Mouse (Mus musculus): ENCODE data around the gene Deup1. TPM values are rescaled to one million over a fixed set of nuclear protein-coding genes. Genes with fewer than 3 reads are reported as not detected.

The Deup1 gene
- polyA plus RNA-seq, 1 experiment, result not detected

DNA sequence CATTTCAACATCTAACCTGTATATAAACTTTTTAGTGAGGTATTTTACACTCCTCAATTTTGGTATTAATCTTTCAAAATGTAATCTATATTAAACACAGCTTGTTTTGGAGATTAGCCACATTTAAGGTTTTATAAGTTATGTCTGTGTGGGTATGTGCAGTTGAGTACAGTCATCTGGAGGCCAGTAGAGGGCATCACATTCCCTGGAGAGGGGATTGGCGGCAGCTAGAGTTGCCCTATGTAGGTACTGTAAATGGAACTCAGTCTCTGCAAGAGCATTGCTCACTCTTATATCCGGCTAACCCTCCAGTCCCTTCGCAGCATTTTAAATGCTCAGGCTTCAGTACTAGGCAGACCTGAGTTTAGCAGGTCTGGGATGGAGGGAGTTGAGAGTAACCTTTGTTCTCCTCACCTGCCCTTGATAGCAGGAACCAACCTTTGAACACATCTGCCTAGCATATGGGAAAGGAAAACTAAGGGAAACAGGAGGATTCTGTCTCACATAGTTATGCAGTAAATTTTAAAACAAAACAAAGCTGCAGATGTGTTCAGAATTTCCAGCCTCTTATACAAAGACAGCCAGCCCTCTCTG, 90.2 kb downstream of the Deup1 start:
- no peak overlapping the region for H3K4me3 ChIP-seq (ENCODE audit: insufficient read depth, low read length)
- no peak for TF ChIP-seq POLR2A (IDR thresholded peaks at IDR 0.05; ENCODE audit: borderline replicate concordance, low read depth, low read length)
- no peak for TF ChIP-seq CTCF (IDR thresholded peaks at IDR 0.05; ENCODE audit: low read depth, low read length)
- H3K4me1 ChIP-seq (ENCODE audit: control insufficient read depth, insufficient read depth, low read length), result peaks cover 35% of the 10 kb centered on the region
- no peak overlapping the region for H3K27ac ChIP-seq (ENCODE audit: insufficient read depth, low read depth, low read length)

DNA sequence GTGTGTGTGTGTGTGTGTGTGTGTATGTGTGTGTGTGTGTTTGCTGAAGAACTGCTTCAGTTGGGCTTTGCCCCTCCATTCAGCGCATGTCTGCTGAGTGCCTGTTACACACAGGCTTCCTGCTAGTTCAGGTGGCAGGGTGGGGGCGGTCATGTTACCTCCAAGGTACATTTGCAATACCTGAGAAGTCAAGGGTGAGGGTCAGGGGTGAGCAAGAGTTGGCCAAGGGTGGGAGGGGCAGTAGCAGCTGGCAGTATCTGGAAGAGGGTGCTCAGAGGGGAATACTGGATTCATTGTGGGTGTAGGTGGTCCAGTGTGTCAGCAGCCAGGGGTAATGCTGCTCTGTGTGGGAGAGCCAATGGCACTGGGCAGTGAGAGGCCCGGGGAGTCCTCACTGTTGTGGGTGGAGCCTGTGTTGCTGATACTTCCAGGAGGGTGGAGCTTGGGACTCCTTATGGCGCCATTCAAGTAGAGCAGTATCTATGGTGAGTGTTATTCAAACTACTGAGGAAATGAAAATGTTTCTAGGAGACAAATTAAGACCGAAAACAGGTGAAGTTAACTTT, 90.8 kb downstream of the Deup1 start:
- no peak overlapping the region for H3K4me3 ChIP-seq (ENCODE audit: insufficient read depth, low read length)
- H3K27ac ChIP-seq (ENCODE audit: insufficient read depth, low read depth, low read length), result no peak overlapping the region
- TF ChIP-seq POLR2A (IDR thresholded peaks at IDR 0.05; ENCODE audit: borderline replicate concordance, low read depth, low read length) (no peak), CTCF (IDR thresholded peaks at IDR 0.05; ENCODE audit: low read depth, low read length) (no peak)
- peaks cover 30% of the 10 kb centered on the region for H3K4me1 ChIP-seq (ENCODE audit: control insufficient read depth, insufficient read depth, low read length)

- Histone ChIP-seq H3K4me1 (ENCODE audit: control insufficient read depth, insufficient read depth, low read length) (peaks cover 15% of the 10 kb centered on the region), H3K4me3 (ENCODE audit: insufficient read depth, low read length) (no peak overlapping the region), H3K27ac (ENCODE audit: insufficient read depth, low read depth, low read length) (no peak overlapping the region)
- TF ChIP-seq CTCF (IDR thresholded peaks at IDR 0.05; ENCODE audit: low read depth, low read length), result no peak
- no peak for TF ChIP-seq POLR2A (IDR thresholded peaks at IDR 0.05; ENCODE audit: borderline replicate concordance, low read depth, low read length)
These were observed 92.3 kb downstream of the Deup1 start for GRCm38 (mm10) chr9:15535418-15535817.

DNA sequence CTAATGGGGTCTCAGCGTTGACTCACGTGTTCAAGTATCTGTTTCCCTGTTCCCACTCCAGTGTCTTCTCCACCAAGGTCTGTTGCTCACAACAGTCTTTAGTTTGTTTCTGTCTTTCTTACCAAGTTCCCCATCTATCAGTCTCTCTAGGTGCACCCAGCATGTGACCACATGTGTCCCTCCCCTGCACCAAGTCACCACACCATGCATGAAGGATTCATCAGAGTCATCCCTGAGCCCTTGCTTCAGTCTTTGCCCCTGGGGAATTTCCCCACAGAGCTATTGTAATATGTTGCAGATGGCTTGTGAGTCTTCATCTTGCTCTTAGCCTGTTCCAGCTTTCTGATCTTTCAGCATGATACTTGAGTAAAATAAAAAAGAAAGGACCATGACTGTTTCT, 93.6 kb downstream of the Deup1 start:
- no peak overlapping the region for H3K4me3 ChIP-seq (ENCODE audit: insufficient read depth, low read length)
- TF ChIP-seq POLR2A (IDR thresholded peaks at IDR 0.05; ENCODE audit: borderline replicate concordance, low read depth, low read length), result no peak
- no peak for TF ChIP-seq CTCF (IDR thresholded peaks at IDR 0.05; ENCODE audit: low read depth, low read length)
- H3K4me1 ChIP-seq (ENCODE audit: control insufficient read depth, insufficient read depth, low read length), result peaks cover 16% of the 10 kb centered on the region
- H3K27ac ChIP-seq (ENCODE audit: insufficient read depth, low read depth, low read length), result no peak overlapping the region

GRCm38 (mm10) chr9:15533336-15534070, 94.2 kb downstream of the Deup1 start:
- Histone ChIP-seq H3K4me1 (ENCODE audit: control insufficient read depth, insufficient read depth, low read length) (peaks cover 19% of the 10 kb centered on the region), H3K27ac (ENCODE audit: insufficient read depth, low read depth, low read length) (no peak overlapping the region), H3K4me3 (ENCODE audit: insufficient read depth, low read length) (no peak overlapping the region)
- TF ChIP-seq POLR2A (IDR thresholded peaks at IDR 0.05; ENCODE audit: borderline replicate concordance, low read depth, low read length) (no peak), CTCF (IDR thresholded peaks at IDR 0.05; ENCODE audit: low read depth, low read length) (no peak)

DNA sequence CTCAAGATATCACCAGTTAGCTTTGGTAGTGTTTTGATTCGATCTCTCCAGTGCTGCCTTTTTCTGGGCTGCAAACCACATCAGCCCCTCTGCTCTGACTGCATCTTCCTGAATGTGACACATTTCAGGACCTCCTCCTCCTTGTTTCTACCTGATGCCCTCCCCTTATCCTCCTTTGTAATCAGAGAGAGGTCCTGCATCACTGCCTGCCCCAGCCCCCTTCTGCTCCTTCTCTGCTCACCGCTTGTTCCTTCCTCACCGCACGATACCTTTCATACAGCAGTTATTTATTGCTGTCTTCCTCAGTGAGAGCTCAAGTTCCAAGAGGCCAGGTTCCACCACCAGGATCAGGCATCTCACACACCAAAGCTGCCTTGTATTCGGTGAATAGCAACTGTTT, 96.5 kb downstream of the Deup1 start:
- Histone ChIP-seq H3K27ac (ENCODE audit: insufficient read depth, low read depth, low read length) (no peak overlapping the region), H3K4me1 (ENCODE audit: control insufficient read depth, insufficient read depth, low read length) (peaks cover 19% of the 10 kb centered on the region), H3K4me3 (ENCODE audit: insufficient read depth, low read length) (no peak overlapping the region)
- TF ChIP-seq POLR2A (IDR thresholded peaks at IDR 0.05; ENCODE audit: borderline replicate concordance, low read depth, low read length) (no peak), CTCF (IDR thresholded peaks at IDR 0.05; ENCODE audit: low read depth, low read length) (no peak)

GRCm38 (mm10) chr9:15529965-15530320, 97.8 kb downstream of the Deup1 start:
- no peak overlapping the region for H3K27ac ChIP-seq (ENCODE audit: insufficient read depth, low read depth, low read length)

GRCm38 (mm10) chr9:15529275-15529964, 98.3 kb downstream of the Deup1 start:
- TF ChIP-seq POLR2A (IDR thresholded peaks at IDR 0.05; ENCODE audit: borderline replicate concordance, low read depth, low read length) (no peak), CTCF (IDR thresholded peaks at IDR 0.05; ENCODE audit: low read depth, low read length) (no peak)
- H3K4me1 ChIP-seq (ENCODE audit: control insufficient read depth, insufficient read depth, low read length), result peaks cover 19% of the 10 kb centered on the region
- H3K27ac ChIP-seq (ENCODE audit: insufficient read depth, low read depth, low read length), result no peak overlapping the region
- no peak overlapping the region for H3K4me3 ChIP-seq (ENCODE audit: insufficient read depth, low read length)

More at GRCm38 (mm10) chr9:15529965-15530320, 97.8 kb downstream of the Deup1 start:
- Histone ChIP-seq H3K4me3 (ENCODE audit: insufficient read depth, low read length) (no peak overlapping the region), H3K4me1 (ENCODE audit: control insufficient read depth, insufficient read depth, low read length) (peaks cover 19% of the 10 kb centered on the region)
- TF ChIP-seq POLR2A (IDR thresholded peaks at IDR 0.05; ENCODE audit: borderline replicate concordance, low read depth, low read length) (no peak), CTCF (IDR thresholded peaks at IDR 0.05; ENCODE audit: low read depth, low read length) (no peak)

DNA sequence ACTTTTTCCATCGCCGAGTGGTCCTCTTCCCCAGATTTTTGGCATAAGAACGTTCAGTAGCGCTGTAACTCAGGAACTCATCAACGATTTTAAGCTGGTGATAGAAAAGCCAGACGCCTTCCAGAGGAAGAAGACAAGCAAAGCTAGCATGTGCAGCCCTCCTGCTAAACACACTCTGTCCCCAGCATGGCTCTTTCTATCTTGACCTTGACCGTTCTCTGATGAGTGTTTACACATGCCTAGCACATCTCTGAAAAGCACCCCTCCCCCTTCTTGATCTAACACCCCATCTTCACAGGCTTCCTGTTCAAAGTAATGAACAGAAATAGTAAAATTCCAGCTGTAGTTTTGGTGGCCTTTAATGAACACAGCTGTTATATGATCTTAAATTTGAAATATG, 99.4 kb downstream of the Deup1 start:
- no peak overlapping the region for H3K27ac ChIP-seq (ENCODE audit: insufficient read depth, low read depth, low read length)
- TF ChIP-seq POLR2A (IDR thresholded peaks at IDR 0.05; ENCODE audit: borderline replicate concordance, low read depth, low read length), result no peak
- peaks cover 11% of the 10 kb centered on the region for H3K4me1 ChIP-seq (ENCODE audit: control insufficient read depth, insufficient read depth, low read length)
- H3K4me3 ChIP-seq (ENCODE audit: insufficient read depth, low read length), result no peak overlapping the region

- H3K27ac ChIP-seq (ENCODE audit: insufficient read depth, low read depth, low read length), result no peak overlapping the region
- no peak for TF ChIP-seq CTCF (IDR thresholded peaks at IDR 0.05; ENCODE audit: low read depth, low read length)
- TF ChIP-seq POLR2A (IDR thresholded peaks at IDR 0.05; ENCODE audit: borderline replicate concordance, low read depth, low read length), result no peak
- peaks cover 11% of the 10 kb centered on the region for H3K4me1 ChIP-seq (ENCODE audit: control insufficient read depth, insufficient read depth, low read length)
- H3K4me3 ChIP-seq (ENCODE audit: insufficient read depth, low read length), result no peak overlapping the region
These were observed 99.9 kb downstream of the Deup1 start for GRCm38 (mm10) chr9:15527846-15528245.
